Mouse (Mus musculus) limb, embryonic 13.5 days (tissue): Measurements from ENCODE around the gene Pagr1b. TPM values are rescaled to one million over a fixed set of nuclear protein-coding genes. Genes with fewer than 3 reads are reported as not detected.

Experiments used
- ATAC-seq: fragments of 200-750 bp; cut with Nextera tagmentation; 2 replicates; pipeline ENCODE4 v1.8.0; 2017; ENCODE audit warnings: low read depth, moderate number of reproducible peaks, moderate TSS enrichment; ENCODE audit not compliant: low FRiP score
- H3K27ac ChIP-seq: fragments of 300-500 bp; sonication (generic); 2 replicates; pipeline ENCODE4 v1.5.1; 2015; ENCODE audit warnings: inconsistent platforms, mild to moderate bottlenecking, moderate library complexity
- H3K27me3 ChIP-seq: fragments of 300-500 bp; sonication (generic); 2 replicates; pipeline ENCODE4 v1.6.1; 2015; ENCODE audit warnings: mild to moderate bottlenecking, inconsistent platforms
- H3K36me3 ChIP-seq: fragments of 300-500 bp; sonication (generic); 2 replicates; pipeline ENCODE4 v1.6.1; 2015; ENCODE audit warnings: inconsistent platforms, mild to moderate bottlenecking, moderate library complexity
- H3K4me1 ChIP-seq: fragments of 300-500 bp; sonication (generic); 2 replicates; pipeline ENCODE4 v1.6.1; 2015; ENCODE audit warnings: inconsistent platforms
- H3K4me2 ChIP-seq: fragments of 300-500 bp; sonication (generic); replicated peaks from 2 replicates; pipeline ENCODE4 v1.6.1; 2015; ENCODE audit warnings: inconsistent platforms, mild to moderate bottlenecking, moderate library complexity
- H3K4me3 ChIP-seq: fragments of 300-500 bp; sonication (generic); 2 replicates; pipeline ENCODE4 v1.5.1; 2015; ENCODE audit warnings: moderate library complexity, mild to moderate bottlenecking, inconsistent platforms
- H3K9ac ChIP-seq: fragments of 300-500 bp; sonication (generic); 2 replicates; pipeline ENCODE4 v1.6.1; 2015; ENCODE audit warnings: mild to moderate bottlenecking, inconsistent platforms
- H3K9me3 ChIP-seq: fragments of 300-500 bp; sonication (generic); 2 replicates; pipeline ENCODE4 v1.6.1; 2016; ENCODE audit warnings: inconsistent platforms
- WGBS: fragments of 180-500 bp; shearing (Covaris S2); methylation state at CpG from one replicate; pipeline ENCODE4 v1.1.7; 2015; 5-methylcytosine and 5-hydroxymethylcytosine counted together
- polyA plus RNA-seq: library from polyadenylated mRNA; unstranded; fragments of >200 nt; fragmentation: Nextera tagmentation; extraction: Ambion mirVana; gene quantifications from 2 replicates; pipeline ENCODE4 v1.2.1, GENCODE M21; 2015

The Pagr1b gene
- polyA plus RNA-seq, 1 experiment from 2014 or later: 0.31 TPM

DNA sequence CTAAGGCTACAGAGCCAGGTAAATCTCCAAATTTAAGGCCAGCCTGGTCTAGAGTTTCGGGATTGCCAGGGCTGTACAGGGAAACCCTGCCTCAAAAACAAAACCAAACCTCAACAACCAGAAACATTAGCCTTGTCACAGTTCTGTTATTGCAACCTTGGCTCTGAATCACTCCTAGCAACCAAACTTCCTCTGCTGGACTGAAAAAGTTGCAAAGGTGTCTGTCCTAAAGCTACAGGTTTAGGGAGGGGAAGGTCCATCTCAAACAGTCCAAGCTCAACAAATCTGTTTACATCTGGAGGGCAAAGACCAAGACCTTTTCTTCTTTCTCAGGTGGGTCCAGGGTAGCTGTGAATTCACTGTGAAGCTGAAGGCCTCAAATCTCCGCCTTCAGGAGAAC, 5.2 kb downstream of the Pagr1b start:
- Histone ChIP-seq H3K36me3 (peaks cover 45% of the 10 kb centered on the region), H3K9me3 (no peaks in the 10 kb centered on the region), H3K4me1 (peaks cover 24% of the 10 kb centered on the region), H3K9ac (no peak overlapping the region), H3K4me3 (no peak overlapping the region), H3K27ac (no peak overlapping the region), H3K27me3 (no peaks in the 10 kb centered on the region), H3K4me2 (no peak overlapping the region)
- 89% methylated on average over 2 of the region's 2 CpGs for WGBS
- ATAC-seq: no peak

DNA sequence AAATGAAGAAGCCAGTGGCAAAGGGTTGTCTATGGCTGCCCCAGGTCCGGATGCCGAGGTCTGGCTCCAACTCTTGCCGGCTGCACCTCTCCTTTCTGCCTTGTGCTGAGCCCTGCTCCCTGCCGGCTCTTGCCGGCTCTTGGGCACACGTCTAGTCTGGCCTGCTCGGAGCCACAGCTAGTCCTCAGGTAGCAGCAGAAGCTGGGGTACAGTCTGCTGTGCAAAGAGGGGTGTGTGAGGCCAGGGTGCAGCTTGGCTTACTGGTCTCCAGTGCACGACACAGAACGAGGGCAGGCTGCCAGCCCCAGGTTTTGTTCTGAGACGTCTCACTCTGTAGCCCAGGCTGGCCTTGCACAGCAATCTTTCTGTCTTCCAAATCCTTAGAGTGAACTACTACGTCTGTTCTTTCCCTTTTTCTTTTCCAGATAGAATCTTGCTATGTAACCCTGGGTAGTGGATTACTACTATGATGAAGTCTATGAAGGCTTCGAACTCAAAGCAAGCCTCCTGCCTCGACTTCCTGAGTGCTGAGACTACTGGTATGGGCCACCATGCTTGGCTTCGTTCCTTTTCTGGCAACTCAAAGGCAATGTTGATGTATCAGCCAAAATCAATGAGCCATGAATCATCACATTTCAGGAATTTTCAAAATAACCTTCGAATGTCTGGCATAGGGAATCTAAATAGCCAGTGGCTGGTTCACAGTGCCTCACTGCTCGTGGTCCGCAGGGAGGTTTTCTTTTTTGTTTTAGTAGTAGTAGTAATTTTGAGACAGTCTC, 6.8 kb downstream of the Pagr1b start:
- peaks cover 30% of the 10 kb centered on the region for H3K36me3 ChIP-seq
- 83% methylated on average over 17 of the region's 17 CpGs for WGBS
- no peak overlapping the region for H3K9ac ChIP-seq
- H3K4me3 ChIP-seq: no peak overlapping the region
- ATAC-seq: no peak
- H3K4me1 ChIP-seq: peaks cover 11% of the 10 kb centered on the region
- H3K27me3 ChIP-seq: no peaks in the 10 kb centered on the region
- no peak overlapping the region for H3K4me2 ChIP-seq
- no peaks in the 10 kb centered on the region for H3K9me3 ChIP-seq
- no peak overlapping the region for H3K27ac ChIP-seq

DNA sequence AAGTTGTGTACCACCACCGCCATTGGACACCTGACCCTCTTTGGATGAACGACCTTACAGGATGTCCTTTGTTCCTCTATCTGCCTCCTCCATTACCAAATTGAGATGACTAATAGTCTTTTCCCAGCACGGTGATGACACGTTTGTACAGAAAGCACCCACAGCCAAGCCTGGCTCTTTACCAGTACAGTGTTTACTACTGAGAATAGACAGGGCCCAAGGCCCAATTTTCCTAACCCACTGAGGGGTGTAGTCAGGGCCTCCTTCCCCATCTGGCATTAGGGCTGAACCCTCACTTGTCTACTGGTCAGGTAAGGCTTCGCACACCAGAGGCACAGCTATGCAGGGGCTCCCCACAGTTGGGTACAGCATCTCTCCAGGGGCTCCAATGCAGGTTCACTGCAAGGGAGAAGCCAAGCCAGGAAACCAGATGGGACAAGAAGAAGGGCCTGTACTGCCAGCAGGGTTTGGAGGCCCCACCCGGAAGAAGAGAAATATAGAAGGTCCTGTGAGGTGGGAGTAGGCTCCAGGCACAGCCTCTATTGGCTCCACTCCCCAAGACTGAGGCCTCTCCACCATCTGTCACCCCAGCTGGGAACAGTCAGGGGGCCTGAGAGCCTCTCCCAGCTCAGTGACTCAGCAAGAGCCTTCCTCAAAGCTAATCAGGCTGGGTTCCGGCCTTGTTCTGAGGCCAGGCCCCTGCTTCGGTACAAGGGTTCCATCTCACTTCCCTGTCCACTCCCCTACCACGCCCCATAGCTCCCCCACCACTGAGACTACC, 7.9 kb downstream of the Pagr1b start:
- H3K27ac ChIP-seq: no peak overlapping the region
- H3K36me3 ChIP-seq: peaks cover 19% of the 10 kb centered on the region
- 67% methylated on average over 9 of the region's 9 CpGs for WGBS
- H3K4me1 ChIP-seq: peaks cover 6% of the 10 kb centered on the region; the same call in 1 of the 2 replicates
- no peak overlapping the region for H3K4me3 ChIP-seq
- no peaks in the 10 kb centered on the region for H3K9me3 ChIP-seq
- H3K9ac ChIP-seq: peak overlapping the region; percentile 39; the same call in 1 of the 2 replicates
- H3K27me3 ChIP-seq: no peaks in the 10 kb centered on the region
- no peak for ATAC-seq
- no peak overlapping the region for H3K4me2 ChIP-seq

DNA sequence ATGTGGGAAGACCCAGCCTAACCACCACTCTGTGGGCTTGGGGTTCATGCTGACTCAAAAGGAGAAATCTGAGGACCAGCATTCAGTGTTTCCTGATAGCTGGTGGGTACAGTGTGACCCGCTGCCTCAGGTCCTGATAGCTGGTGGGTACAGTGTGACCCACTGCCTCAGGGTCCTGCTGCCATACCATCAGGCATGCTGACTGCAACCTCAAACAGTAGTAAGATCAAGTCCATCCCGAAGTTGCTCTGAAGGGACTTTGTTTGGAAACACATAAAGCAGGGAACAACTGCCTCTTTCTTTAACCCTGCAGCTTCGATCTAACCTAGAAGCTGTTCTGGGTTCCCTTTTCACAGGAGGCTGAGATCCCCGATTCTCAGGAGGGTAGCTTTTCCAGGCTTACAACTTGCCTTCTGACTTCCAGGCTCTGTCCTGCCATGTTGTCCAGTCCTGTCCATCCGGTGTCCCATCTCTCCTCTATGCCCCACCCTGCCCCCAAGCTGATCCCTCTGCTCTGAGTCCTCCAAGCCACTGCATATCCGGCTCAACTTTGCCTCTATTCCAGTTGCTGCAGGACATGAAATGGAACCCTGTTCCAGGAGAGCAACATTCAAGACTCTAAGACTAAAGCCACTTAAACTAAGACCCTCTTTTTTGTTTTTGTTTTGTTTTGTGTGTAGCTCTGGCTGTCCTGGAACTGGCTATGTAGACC, 8.8 kb downstream of the Pagr1b start:
- peaks cover 6% of the 10 kb centered on the region; the same call in 1 of the 2 replicates for H3K4me1 ChIP-seq
- peaks cover 10% of the 10 kb centered on the region; the same call in 1 of the 2 replicates for H3K36me3 ChIP-seq
- H3K9ac ChIP-seq: no peak overlapping the region
- no peak overlapping the region for H3K4me3 ChIP-seq
- no peaks in the 10 kb centered on the region for H3K27me3 ChIP-seq
- H3K9me3 ChIP-seq: no peaks in the 10 kb centered on the region
- ATAC-seq: no peak
- H3K4me2 ChIP-seq: no peak overlapping the region
- no peak overlapping the region for H3K27ac ChIP-seq
- 86% methylated on average over 6 of the region's 6 CpGs for WGBS

DNA sequence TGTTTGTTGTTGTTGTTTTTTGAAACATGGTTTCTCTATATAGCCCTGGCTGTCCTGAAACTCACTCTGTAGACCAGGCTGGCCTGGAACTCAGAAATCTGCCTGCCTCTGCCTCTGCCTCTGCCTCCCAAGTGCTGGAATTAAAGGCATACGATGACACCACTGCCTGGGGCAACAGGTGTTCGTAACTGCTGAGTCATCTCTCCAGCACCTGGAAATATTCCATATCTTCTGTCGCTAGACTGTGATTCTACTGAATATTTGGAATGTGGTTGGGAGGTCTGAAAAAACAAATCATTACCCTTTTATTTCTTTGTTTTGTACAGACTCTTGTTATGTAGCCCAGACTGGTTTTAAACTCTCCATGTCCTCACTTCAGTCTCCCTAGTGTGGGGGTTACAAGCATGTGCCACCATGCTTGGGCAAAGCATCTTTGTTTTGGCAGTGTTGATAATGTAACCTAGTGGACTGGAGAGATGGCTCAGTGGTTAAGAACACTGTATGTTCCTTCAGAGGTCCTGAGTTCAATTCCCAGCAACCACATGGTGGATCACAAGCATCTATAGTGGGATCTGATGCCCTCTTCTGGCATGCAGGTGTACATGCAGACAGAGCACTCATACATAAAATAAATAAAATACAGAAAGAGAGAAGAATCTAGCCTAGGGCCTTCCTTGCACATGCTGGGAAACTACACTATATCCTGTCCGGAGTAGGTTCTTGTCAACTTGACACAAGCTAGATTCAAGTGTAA, 12.0 kb downstream of the Pagr1b start:
- ATAC-seq: no peak
- WGBS: 82% methylated on average over 4 of the region's 4 CpGs
- Histone ChIP-seq H3K9ac (no peak overlapping the region), H3K4me3 (no peak overlapping the region), H3K9me3 (no peaks in the 10 kb centered on the region), H3K27ac (no peak overlapping the region), H3K4me2 (no peak overlapping the region), H3K4me1 (peaks cover 6% of the 10 kb centered on the region; the same call in 1 of the 2 replicates), H3K36me3 (no peaks in the 10 kb centered on the region), H3K27me3 (no peaks in the 10 kb centered on the region)

DNA sequence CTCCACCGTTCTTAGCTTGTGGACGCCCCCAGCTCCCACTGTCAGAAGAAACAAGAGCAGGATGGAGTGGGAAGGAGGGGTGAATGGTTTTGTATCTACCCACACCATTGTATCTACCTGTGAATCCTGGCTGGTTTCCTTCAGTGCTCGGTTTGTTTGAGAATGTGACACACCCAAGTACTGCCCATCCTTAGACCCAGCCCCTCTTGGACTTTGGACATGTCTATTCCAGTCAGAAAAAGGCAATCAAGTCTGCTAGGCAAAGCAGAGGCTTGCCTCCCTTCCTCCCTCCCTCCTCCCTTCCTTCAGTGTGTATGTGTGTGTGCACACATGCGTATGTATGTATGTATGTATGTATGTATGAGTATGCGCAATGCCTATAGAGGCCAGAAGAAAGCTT, 12.7 kb downstream of the Pagr1b start:
- Histone ChIP-seq H3K27ac (no peak overlapping the region), H3K4me2 (no peak overlapping the region), H3K4me3 (no peak overlapping the region), H3K9ac (no peak overlapping the region), H3K4me1 (peaks cover 6% of the 10 kb centered on the region; the same call in 1 of the 2 replicates), H3K36me3 (no peaks in the 10 kb centered on the region), H3K27me3 (no peaks in the 10 kb centered on the region), H3K9me3 (no peaks in the 10 kb centered on the region)
- WGBS: 88% methylated on average over 5 of the region's 5 CpGs
- ATAC-seq: no peak

DNA sequence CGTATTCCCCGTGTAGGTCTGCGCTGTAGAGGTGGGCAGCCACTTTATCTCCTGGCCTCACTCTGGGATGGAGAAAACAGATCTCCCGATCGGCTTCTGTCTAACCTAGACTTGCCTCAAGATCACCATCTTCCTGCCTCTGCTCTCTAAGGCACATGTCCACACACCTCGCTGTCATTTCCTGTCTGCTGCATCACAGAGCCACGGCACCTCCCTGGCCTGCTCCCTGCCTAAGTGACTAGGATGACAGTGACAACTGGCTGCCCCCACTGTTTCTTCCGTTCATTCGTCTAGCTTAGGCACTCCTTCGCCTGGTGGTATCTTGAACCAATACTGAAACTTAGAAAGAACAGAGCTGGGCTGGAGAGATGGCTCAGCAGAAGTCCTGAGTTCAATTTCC, 16.7 kb downstream of the Pagr1b start:
- H3K4me3 ChIP-seq: no peak overlapping the region
- H3K9me3 ChIP-seq: peaks cover 4% of the 10 kb centered on the region; the same call in 1 of the 2 replicates
- H3K9ac ChIP-seq: no peak overlapping the region
- WGBS: 80% methylated on average over 10 of the region's 10 CpGs
- no peak overlapping the region for H3K27ac ChIP-seq
- H3K4me2 ChIP-seq: no peak overlapping the region
- no peak for ATAC-seq
- no peaks in the 10 kb centered on the region for H3K27me3 ChIP-seq
- no peaks in the 10 kb centered on the region for H3K4me1 ChIP-seq
- H3K36me3 ChIP-seq: peaks cover 3% of the 10 kb centered on the region; the same call in 1 of the 2 replicates

DNA sequence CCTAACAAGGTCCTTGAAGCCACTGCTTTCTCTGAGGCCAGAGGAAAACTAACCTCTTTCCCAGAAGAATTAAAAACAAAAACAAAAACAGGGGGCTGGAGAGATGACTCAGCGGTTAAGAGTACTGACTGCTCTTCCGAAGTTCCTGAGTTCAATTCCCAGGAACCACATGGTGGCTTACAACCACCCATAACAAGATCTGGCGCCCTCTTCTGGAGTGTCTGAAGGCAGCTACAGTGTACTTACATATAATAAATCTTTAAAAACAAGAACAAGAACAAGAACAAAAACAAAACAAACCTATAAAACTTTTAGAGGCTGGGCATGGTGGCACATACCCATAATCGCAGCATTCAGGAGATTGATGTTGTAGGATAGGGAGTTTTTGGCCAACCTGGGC, 19.8 kb downstream of the Pagr1b start:
- no peak overlapping the region for H3K4me2 ChIP-seq
- no peak overlapping the region for H3K27ac ChIP-seq
- no peaks in the 10 kb centered on the region for H3K27me3 ChIP-seq
- ATAC-seq: no peak
- 78% methylated on average over 4 of the region's 4 CpGs for WGBS
- peaks cover 4% of the 10 kb centered on the region; the same call in 1 of the 2 replicates for H3K9me3 ChIP-seq
- no peak overlapping the region for H3K4me3 ChIP-seq
- no peak overlapping the region for H3K9ac ChIP-seq
- H3K4me1 ChIP-seq: no peaks in the 10 kb centered on the region
- peaks cover 3% of the 10 kb centered on the region; the same call in 1 of the 2 replicates for H3K36me3 ChIP-seq

DNA sequence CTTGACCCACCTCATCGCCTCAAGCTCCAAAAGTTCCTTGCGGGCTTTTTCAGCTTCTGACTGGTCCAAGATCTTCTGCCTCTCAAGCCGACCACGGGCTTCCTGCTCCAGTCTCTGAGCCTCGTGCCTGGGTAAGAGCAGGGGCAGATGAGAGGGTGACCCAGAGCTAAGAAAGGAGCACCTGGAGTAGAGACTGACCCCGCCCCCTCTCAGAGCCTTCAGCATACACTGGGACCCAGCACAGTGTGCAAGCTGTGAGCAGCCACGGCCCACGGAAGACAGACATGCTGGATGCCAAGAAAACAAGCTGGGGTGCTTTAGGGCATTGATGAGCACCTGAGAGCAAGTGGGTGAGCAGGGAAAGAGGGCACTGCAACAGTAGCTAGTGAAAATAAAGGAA, 27.5 kb downstream of the Pagr1b start:
- ATAC-seq: no peak
- Histone ChIP-seq H3K4me1 (0 out of 2 replicates have a peak, but pooled peaks cover 4% of the 10 kb centered on the region), H3K27me3 (no peaks in the 10 kb centered on the region), H3K9ac (no peak overlapping the region), H3K4me2 (no peak overlapping the region), H3K36me3 (no peaks in the 10 kb centered on the region), H3K27ac (no peak overlapping the region), H3K9me3 (no peaks in the 10 kb centered on the region), H3K4me3 (no peak overlapping the region)
- 69% methylated on average over 8 of the region's 8 CpGs for WGBS

DNA sequence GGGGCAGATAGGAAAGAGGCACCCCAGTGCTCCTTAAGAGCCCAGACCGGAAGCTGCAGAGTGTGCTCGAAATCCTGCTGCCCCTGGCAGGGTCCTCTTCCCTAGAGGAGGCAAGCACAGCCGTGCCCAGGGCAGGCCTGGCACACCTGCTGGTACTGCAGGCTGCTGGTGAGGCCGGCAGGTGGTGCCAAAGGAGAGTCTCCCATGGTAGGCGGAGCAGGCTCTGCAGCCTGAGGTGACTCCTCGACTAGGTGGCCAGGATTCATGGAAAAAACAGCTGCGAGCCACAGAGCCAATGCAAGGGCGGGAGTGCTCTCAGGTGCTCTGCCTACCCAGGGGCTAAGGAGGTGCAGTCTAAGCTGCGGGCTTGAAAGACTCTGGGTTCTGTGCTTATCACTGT, 30.0 kb downstream of the Pagr1b start:
- Histone ChIP-seq H3K4me2 (no peak overlapping the region), H3K27me3 (no peaks in the 10 kb centered on the region), H3K9me3 (no peaks in the 10 kb centered on the region), H3K36me3 (peaks cover 8% of the 10 kb centered on the region), H3K27ac (no peak overlapping the region), H3K4me1 (0 out of 2 replicates have a peak, but pooled peaks cover 4% of the 10 kb centered on the region), H3K9ac (no peak overlapping the region), H3K4me3 (no peak overlapping the region)
- 36% methylated on average over 9 of the region's 9 CpGs for WGBS
- ATAC-seq: peak; percentile 57; the same call in 1 of the 2 replicates

DNA sequence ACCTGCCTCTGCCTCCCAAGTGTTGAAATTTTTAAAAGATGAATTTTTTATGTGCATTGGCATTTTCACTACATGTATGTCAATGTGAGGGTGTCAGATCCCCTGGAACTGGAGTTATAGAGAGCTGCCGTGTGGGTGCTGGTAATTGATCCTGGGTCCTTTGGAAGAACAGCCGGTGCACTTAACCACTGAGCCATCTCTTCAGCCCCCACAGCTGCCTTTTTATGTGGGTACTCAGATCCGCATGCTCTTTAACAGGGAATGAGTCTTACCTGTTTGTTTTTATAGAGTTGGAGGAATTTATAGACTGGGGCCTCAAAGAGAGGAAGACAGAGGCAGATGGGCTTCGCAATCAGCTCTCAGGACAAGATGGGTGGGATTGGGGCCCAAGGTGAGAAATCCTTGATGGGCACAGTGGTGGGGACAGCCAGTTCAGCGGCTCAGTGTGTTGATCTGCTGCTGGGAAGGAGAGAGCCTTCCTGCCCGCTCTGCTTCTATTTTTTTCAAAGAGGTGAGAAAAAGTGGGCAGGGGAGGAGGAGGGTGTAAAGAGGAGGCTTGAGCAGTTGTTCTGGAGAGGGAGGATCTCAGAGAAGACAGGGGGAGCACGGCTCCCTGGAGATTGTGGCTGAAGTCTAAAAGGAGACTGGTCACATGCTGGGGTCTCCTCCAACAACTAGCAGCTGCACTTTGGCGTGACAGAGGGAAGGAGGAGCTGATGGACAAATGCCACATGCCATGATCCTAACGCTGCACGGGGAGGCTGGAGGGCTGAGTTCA, 31.4 kb downstream of the Pagr1b start:
- H3K36me3 ChIP-seq: peaks cover 21% of the 10 kb centered on the region
- H3K4me1 ChIP-seq: 0 out of 2 replicates have a peak, but pooled peaks cover 4% of the 10 kb centered on the region
- H3K9me3 ChIP-seq: no peaks in the 10 kb centered on the region
- H3K9ac ChIP-seq: 0 out of 2 replicates have a peak overlapping the region, but pooled peaks have one; percentile 13
- no peak for ATAC-seq
- H3K4me2 ChIP-seq: no peak overlapping the region
- no peak overlapping the region for H3K27ac ChIP-seq
- WGBS: 31% methylated on average over 10 of the region's 10 CpGs
- H3K4me3 ChIP-seq: no peak overlapping the region
- no peaks in the 10 kb centered on the region for H3K27me3 ChIP-seq
